Mouse (Mus musculus) adrenal gland, postnatal 25 days (tissue): ENCODE data around the gene Ank3. TPM values are rescaled to one million over a fixed set of nuclear protein-coding genes. Genes with fewer than 3 reads are reported as not detected.
A peak's percentile ranks its signal among the peaks of the same experiment; 100 is the strongest.

Source experiments
- DNase-seq: peaks from one replicate; pipeline ENCODE4 v3.0.0; 2021; ENCODE audit warnings: mixed read lengths
- total RNA-seq: library from RNA; stranded (reverse); gene quantifications from 2 replicates; pipeline ENCODE4 v1.2.3, GENCODE M21; 2021

Ank3 gene
- total RNA-seq, 1 experiment from 2014 or later = 18.2 TPM

- DNase-seq = no peak
Measured at GRCm38 (mm10) chr10:69620692-69621382, 222.3 kb downstream of the Ank3 start.

GRCm38 (mm10) chr10:69627767-69628166, 229.2 kb downstream of the Ank3 start:
- DNase-seq = no peak

DNA sequence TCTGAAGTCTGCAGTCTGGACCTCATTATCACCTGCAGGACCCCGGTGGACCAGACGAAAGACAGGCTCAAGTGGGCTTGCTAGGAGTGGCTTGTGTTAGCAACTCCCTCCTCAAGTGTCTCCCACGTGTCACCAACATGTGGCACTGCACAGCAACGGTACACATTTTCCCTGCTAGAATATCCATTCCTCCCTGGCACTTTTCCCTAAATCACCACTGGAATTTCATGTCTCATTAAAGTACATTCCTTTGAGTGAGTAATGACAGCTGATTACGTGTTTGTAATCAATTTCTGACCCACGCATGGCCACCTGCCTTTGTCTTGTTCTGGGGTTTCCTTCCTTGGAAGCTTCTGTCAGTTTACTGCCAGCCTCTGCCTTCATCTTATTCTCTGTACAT, 230.2 kb downstream of the Ank3 start:
- DNase-seq = no peak

DNA sequence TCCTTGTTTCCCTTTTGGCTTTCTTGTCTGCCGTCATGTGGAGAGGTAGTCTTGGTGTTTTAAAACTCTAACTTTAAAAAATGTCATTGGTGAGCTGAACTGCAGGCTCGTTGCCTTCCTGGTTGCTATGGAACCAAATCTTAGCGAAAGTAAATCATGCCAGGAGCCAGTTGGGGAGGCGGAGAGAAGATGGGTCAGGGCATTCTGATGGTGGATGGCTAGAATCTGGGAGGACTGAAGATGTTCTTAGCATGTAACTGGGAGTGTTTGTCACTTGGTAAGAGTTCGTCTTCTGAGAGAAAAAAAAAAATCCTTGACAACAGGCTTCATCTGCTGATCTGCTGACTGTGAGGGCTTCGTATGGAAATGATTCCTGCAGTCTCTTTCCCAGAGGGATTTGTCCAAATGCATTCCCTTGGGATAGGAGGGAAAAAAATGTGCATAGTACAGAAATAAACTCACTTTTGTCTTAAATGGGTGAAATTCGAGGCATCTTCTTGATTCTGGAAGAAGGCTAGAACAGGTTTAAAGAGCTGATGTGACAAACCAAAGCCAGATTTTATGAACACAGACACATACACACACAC, 232.3 kb downstream of the Ank3 start:
- DNase-seq = no peak

GRCm38 (mm10) chr10:69632885-69633284, 234.3 kb downstream of the Ank3 start:
- DNase-seq = no peak

- DNase-seq = no peak
Measured at GRCm38 (mm10) chr10:69634891-69635290, 236.3 kb downstream of the Ank3 start.

GRCm38 (mm10) chr10:69635910-69636656, 237.5 kb downstream of the Ank3 start:
- DNase-seq = no peak

DNA sequence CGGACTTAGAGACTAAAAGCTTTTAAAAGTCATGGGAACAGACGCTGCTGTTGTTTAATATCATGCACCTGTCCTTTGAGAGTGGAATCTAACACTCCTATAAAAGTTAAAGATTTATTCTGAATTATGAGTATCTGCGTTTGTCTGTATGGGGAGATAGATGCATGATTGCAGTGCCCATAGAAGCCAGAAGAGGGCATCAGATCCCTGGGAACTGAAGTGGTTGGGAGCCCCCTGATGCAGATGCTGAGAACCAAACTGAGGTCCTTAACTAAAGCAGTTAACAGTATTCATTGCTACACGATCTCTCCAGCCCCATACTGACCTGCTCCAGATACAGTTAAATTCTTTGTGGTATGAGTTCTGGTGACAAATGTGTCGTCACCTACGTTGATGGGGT, 240.6 kb downstream of the Ank3 start:
- no peak for DNase-seq

DNA sequence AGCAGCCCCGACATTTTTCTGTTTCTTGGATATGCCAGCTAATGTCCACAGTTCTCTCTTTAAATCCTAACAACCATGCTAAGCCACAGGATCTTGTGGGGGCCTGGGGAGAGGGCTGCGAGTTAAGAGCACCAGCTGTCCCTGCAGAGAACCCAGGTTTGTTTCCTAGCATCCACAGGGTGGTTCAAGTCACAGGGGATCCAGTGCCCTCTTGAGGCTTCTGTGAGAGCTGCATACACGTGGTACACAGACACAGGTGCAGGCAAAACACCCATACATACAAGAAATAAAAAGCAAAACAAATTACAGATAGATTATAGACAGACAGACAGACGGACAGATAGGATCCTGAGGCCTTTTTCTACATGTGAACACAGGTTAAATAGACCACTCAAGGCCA, 242.0 kb downstream of the Ank3 start:
- no peak for DNase-seq

DNA sequence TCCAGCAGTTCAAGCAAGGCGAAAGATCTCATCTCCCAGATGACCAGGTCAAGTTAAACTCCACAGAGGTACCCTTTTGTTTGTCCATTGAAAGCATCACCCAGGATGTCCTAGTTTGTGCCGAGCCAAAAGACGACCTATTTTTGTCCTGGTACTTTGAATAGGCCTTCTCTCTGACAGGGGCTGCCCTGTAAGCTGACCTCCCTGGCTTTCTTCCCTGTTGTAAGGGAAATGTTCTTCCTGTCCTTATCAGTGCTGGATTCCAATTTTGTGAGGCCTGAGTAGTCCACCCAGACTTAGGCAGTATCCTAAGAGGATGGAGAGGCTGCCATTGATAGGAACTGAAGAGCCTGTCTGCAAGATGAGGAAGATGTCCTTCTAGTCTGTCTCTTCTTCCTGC, 244.9 kb downstream of the Ank3 start:
- no peak for DNase-seq

GRCm38 (mm10) chr10:69643986-69644385, 245.4 kb downstream of the Ank3 start:
- no peak for DNase-seq

GRCm38 (mm10) chr10:69645311-69645802, 246.8 kb downstream of the Ank3 start:
- no peak for DNase-seq

- no peak for DNase-seq
Measured at GRCm38 (mm10) chr10:69645929-69646328, 247.4 kb downstream of the Ank3 start.

DNA sequence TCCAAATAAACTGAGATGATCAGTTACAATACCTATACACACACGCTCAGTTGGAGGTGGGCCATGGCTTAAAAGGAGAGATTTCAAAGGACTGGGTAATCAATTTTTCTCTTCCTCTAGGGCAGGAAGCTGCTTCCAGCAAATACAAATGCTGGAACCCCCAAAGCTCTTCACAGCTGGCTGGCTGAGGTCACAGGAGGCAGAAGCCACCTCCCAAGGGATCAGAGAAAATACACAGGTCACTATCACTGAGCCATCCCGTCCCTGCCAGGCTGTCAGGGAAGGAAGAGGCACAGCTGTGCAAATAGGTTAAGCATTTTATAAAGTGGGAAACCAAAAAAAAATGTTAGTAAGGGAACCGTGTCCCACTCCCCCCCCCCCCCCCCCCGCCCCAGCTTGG, 251.5 kb downstream of the Ank3 start:
- no peak for DNase-seq

GRCm38 (mm10) chr10:69652660-69653059, 254.1 kb downstream of the Ank3 start:
- peak; percentile 48 for DNase-seq

DNA sequence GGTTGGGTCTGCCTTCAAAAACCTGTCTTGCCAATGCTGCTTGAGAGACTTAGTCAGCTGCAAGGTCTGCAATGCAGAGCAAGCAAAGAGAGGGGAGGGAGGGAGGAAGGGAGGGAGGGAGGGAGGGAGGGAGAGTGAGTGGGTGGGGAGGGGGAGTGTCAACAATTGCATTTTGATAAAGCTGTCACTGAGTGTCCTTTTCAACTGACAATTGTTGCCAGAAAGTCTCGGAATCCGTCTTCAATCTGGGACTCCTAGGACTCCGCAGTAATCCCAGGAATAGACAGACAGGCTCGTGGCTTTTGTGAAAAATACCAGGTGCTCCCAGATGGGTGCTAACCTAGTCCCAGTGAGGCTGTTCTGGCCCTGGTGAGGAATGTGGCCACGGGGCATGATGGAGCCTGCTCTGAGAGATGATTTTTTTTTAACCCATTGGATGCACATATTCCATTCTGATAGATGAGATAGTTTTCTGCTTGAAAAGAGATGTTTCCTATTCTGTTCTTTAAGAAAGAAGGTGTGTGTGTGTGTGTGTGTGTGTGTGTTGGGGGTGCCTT, 254.6 kb downstream of the Ank3 start:
- no peak for DNase-seq

DNA sequence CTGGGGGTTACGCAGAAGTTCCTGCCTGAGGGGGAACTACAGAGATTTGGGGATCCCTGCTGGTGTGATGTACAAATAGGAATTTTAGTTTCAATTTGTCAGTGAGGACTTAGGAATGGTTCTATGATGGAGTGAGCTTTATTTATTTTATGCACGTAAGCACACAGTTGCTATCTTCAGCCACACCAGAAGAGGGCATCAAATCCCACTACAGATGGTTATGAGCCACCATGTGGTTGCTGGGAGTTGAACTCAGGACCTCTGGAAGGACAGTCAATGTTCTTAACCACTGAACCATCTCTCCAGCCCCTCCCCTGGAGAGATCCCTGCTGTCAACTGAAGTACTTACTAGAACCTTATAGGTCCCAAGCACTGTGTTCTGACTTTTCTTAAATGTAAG, 255.6 kb downstream of the Ank3 start:
- no peak for DNase-seq

DNA sequence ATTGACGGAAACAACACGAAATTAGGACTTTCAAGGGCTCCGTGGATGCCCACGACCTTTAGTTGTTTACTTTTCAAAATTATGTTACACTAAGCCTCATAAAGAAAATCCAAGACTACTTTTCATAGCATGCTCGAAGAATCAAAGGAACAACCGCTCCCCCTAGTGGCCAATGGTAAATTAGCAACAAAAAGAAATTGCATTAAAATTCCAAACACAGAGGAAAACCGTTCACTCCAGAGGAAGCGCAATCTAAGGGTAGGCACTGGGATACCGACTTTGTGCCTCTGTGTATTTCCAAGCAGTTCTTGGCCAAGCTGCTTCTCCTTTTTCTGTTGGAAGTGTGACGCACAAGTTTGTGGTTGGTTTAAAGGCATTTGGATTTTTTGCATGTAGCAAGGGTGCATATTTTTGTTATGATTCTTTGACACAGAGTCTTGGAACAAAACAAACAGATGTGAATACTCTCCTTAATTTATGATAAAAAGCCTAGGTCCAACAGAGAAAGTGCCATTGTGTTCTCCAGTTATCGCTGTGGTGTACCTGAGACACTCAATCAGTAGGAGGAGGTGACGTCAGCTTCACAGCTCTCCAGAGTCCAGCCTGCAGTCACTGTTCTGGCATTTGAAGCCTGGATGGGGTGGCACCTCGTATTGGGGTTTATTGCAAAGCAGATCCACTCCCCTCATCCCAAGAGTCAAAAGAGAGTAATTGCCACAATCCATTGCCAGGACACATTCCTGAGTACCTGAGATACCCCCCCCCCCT, 256.5 kb downstream of the Ank3 start:
- DNase-seq = peak; percentile 20

- DNase-seq = peak; percentile 34
Measured at GRCm38 (mm10) chr10:69656321-69656720, 257.7 kb downstream of the Ank3 start.

DNA sequence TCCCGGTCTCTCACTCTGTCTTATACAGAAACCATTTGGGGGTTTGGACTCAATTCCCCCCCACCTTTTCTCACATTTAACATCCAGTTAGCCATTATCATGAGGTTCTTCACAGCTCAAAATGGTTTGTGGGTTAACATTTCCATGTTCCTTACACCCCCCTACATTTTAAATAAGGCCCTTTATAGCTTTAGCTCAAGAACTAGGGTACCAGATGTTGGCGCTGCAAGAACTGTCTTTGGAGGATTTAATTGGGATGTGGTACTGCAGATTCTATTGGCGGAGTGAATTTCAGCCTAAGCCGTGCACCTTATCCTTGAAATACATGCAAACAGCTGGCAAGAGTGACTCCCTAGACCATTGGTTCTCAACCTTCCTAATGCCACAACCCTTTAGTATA, 261.2 kb downstream of the Ank3 start:
- DNase-seq = no peak

DNA sequence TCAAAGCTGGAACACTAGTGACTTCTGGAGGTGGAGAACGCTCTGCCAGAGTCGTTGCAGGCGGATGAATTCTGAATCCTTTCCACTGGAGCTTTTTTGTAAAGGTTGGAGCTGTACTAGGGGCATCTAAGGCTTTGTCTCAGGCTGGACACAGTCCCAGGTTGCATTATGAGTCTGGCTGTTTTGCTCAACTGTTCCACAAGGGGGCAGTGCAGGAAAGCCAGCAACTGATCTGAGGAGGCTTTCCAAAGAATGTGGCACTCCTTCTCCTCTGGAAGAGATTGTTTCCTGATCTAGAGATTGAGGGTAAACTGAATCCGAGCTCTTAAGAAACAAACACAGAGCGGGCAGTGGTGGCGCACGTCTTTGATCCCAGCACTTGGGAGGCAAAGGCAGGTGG, 263.8 kb downstream of the Ank3 start:
- DNase-seq = peak; percentile 73

GRCm38 (mm10) chr10:69667482-69667881, 268.9 kb downstream of the Ank3 start:
- DNase-seq = no peak
